ENCODE assay signal across 8 mouse cellular contexts in the genomic region with DNA sequence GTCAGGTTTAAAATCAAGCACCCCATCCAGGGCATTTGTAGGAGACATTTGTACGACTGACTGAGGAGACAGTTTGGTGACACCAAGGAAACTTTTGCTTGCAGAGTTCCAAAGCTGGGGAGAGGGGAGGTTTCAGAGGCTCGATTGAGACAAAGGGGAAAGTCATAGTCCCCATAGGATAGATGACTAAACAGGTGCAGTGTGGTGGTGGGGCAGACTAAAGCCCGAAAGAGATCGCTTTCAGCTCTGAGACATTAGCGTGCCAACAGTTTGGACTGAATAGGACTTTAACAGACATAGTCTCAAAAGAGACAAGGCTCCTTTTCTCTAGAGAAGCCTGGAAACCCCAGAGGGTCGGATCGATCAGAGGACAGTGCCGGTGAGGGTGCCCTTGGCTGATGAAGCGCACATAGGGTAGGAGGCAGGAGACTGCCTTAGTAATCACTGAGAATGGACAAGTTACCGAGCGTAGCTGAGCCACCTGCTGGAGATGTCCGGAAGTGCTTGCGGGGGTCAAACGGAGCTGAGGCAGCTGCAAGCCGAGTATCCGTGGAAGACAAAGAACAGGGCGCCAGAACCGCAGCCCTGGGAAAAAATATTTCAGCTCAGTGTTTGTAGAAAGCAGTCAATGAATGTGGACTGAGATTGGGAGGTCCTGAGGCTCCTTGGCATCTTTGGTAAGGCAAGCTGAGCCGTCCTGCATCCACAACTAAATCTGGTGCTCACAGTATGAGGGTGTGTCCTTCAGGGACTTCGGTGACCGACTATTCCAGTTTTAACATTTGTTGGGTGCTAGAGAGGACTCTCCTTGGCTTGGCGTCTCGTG.
DNase-seq lines count a peak whose midpoint lies in the region; ATAC-seq and TF ChIP-seq lines count a peak whose summit lies in the region.

No protein-coding gene starts in this region.

- H3K27ac ChIP-seq in ES-E14 (ENCODE audit: insufficient read depth, low read depth, low read length, poor library complexity, severe bottlenecking): no peak overlapping the region; the same call in 1 of the 2 replicates
- no peak overlapping the region for H3K27ac ChIP-seq in forebrain, embryonic 16.5 days (ENCODE audit: low read length)
- H3K27ac ChIP-seq in hindbrain, embryonic 15.5 days (replicated peaks): peak overlapping the region; percentile 77

- peak overlapping the region; percentile 43 for H3K4me2 ChIP-seq in forebrain, embryonic 16.5 days (ENCODE audit: low read length)
- peak overlapping the region; percentile 57 for H3K4me2 ChIP-seq in hindbrain, embryonic 15.5 days

- H3K4me1 ChIP-seq in ES-E14 (ENCODE audit: control insufficient read depth in 2 of 2, insufficient read depth in 2 of 2, low read length in 2 of 2, poor library complexity in 1 of 2): peaks cover 0 to 4% of the 10 kb centered on the region in 2 experiments; a peak in 1 of 4 replicates
- no peaks in the 10 kb centered on the region; the same call in 1 of the 2 replicates for H3K4me1 ChIP-seq in forebrain, embryonic 16.5 days (replicated peaks; ENCODE audit: control insufficient read depth, insufficient read depth, low read length)
- H3K4me1 ChIP-seq in hindbrain, embryonic 15.5 days (replicated peaks): no peaks in the 10 kb centered on the region

- H3K36me3 ChIP-seq in ES-E14 (ENCODE audit: control insufficient read depth, insufficient read depth, low read length, poor library complexity, severe bottlenecking): no peaks in the 10 kb centered on the region
- H3K36me3 ChIP-seq in forebrain, embryonic 16.5 days (ENCODE audit: control insufficient read depth, insufficient read depth): no peaks in the 10 kb centered on the region
- H3K36me3 ChIP-seq in hindbrain, embryonic 15.5 days: no peaks in the 10 kb centered on the region

- H3K27me3 ChIP-seq in forebrain, embryonic 16.5 days (replicated peaks; ENCODE audit: control insufficient read depth, insufficient read depth, low read length): no peaks in the 10 kb centered on the region
- no peaks in the 10 kb centered on the region for H3K27me3 ChIP-seq in hindbrain, embryonic 15.5 days

- WGBS in forebrain, embryonic 16.5 days: 29% methylated on average over 23 of the region's 23 CpGs
- WGBS in hindbrain, embryonic 15.5 days: 23% methylated on average over 23 of the region's 23 CpGs

- in situ Hi-C loops in ES-E14 (cut with MboI; ENCODE audit: low sequenced_read_pairs in 2 of 2, unreplicated experiment in 2 of 2): loop anchor here in 1 of 2 experiments (25.0 kb wide), 1 partner anchor 184 kb away; no protein-coding TSS in a partner anchor

- no peaks in the 10 kb centered on the region for H3K9me3 ChIP-seq in ES-E14 (ENCODE audit: control insufficient read depth, insufficient read depth, low read depth, low read length)
- H3K9me3 ChIP-seq in forebrain, embryonic 16.5 days (ENCODE audit: control insufficient read depth, low read length): no peaks in the 10 kb centered on the region
- H3K9me3 ChIP-seq in hindbrain, embryonic 15.5 days: no peaks in the 10 kb centered on the region

- peak overlapping the region; percentile 15; the same call in 1 of the 2 replicates for H3K9ac ChIP-seq in ES-E14 (ENCODE audit: insufficient read depth, low read depth, low read length, poor library complexity, severe bottlenecking)
- peak overlapping the region; percentile 58 for H3K9ac ChIP-seq in forebrain, embryonic 16.5 days (replicated peaks; ENCODE audit: low read depth, low read length)
- H3K9ac ChIP-seq in hindbrain, embryonic 15.5 days: peak overlapping the region; percentile 48

- intact Hi-C loops in left cerebral cortex, postnatal 10 days (cut with DNase I): loop anchor here (5.0 kb wide), 1 partner anchor 184 kb away; no protein-coding TSS in a partner anchor

- peak; percentile 66 for DNase-seq in ES-E14 (ENCODE audit: low read depth, low spot score)
- DNase-seq in c-Kit-positive CD71-negative TER-119-negative erythroid progenitor cells, embryonic 14.5 days (ENCODE audit: low read depth): peak; percentile 37
- DNase-seq in left cerebral cortex, postnatal 10 days (ENCODE audit: extremely low spot score in 1 of 2, low spot score in 2 of 2): peak; percentile 56 to 70
- DNase-seq in right cerebral cortex, postnatal 25 days: peak; percentile 62

- peak overlapping the region; percentile 55 to 58 for H3K4me3 ChIP-seq in ES-E14 (ENCODE audit: insufficient read depth in 1 of 2, low read depth in 1 of 2, low read length in 2 of 2, poor library complexity in 1 of 2, severe bottlenecking in 1 of 2)
- peak overlapping the region; percentile 38 for H3K4me3 ChIP-seq in forebrain, embryonic 16.5 days (replicated peaks; ENCODE audit: low read length)
- H3K4me3 ChIP-seq in hindbrain, embryonic 15.5 days: peak overlapping the region; percentile 35

- peak; percentile 88 for ATAC-seq in forebrain, embryonic 16.5 days
- ATAC-seq in hindbrain, embryonic 15.5 days (ENCODE audit: low FRiP score, low read depth): peak; percentile 84; the same call in 1 of the 2 replicates
- ATAC-seq in megakaryocyte progenitor cell, adult 5-6 weeks (replicated peaks; ENCODE audit: poor library complexity): peak; percentile 89
- no peak for ATAC-seq in erythroid progenitor cell, adult 5-6 weeks (replicated peaks; ENCODE audit: low FRiP score, poor library complexity, severe bottlenecking)

TF ChIP-seq in ES-E14, 5 proteins besides CTCF, POLR2A, EP300 and RAD21:
- TF ChIP-seq HCFC1 (IDR thresholded peaks at IDR 0.05; ENCODE audit: borderline replicate concordance, insufficient read depth, low read length): no peak
- no peak for TF ChIP-seq ZNF384 (IDR thresholded peaks at IDR 0.05; ENCODE audit: low read depth, low read length)
